Mouse (Mus musculus) spleen, embryonic (tissue): ENCODE data around the gene Tmbim1.

Experiments used
- CTCF ChIA-PET: fragments of 350-600 bp; sonication (Branson Sonifier 250); formaldehyde crosslinking; loops from one replicate; lab custom pipeline; 2022; lab: Charles Lee

Gene Tmbim1

DNA sequence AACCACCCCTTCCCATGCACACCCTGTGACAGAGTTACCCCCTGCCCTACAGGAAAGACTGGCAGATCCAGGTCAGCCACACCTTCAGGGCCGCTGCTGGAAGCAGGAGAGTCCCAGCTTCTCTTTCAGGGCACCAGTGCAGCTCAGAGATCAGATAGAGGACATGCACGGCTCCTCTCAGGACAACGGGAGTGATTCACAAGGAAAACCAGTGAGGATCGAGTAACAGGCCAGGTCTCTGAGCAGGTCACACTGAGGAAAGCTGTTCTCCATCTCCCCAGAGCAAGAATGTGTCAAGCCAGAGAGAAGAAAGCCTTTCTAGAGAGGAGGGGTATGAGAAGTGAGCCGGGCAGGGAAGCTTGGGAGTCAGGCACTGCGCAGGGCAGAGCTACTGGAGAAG, 8.9 kb downstream of the Tmbim1 start:
- CTCF ChIA-PET, result interaction anchor here (0.6 kb wide), 1 partner anchor 146 kb away, joined by 6 read pairs; no protein-coding TSS in a partner anchor

DNA sequence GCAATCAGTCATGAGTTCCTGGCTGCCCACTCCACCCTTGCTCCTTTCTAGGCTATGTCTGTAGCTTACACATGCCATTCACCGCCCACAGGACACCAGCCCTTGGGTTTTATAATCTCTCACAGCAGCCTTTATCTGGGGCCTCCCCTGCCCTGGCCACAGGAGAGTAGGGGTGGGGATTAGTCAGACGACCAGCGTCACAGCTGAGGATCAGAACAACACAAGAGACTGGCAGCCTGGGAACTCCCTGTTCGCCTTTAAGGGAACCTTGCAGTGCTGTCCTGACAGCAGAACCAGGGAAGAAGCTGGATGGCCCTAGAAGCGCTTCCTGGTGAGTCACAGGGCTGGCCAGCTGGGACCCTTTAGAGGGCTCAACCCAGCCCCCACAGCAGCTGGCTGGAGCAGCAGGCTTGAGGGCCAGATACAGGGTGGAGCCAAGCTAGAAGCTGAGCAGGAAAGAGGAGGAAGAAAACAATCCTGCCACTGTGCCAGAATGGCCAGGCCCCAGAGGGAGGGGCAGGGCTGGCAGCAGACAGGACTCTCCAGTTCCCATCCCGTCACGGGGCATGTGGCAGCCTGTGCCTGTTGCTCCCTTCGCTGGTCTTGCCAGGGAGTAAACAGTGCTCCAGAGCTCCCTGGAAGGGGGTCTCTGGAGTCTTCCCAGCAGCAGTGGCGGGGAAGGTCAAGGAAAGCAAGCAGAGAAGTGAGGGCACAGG, 9.8 kb downstream of the Tmbim1 start:
- CTCF ChIA-PET, result interaction anchor here (0.6 kb wide), 1 partner anchor 14 kb away, joined by 3 read pairs; no protein-coding TSS in a partner anchor

DNA sequence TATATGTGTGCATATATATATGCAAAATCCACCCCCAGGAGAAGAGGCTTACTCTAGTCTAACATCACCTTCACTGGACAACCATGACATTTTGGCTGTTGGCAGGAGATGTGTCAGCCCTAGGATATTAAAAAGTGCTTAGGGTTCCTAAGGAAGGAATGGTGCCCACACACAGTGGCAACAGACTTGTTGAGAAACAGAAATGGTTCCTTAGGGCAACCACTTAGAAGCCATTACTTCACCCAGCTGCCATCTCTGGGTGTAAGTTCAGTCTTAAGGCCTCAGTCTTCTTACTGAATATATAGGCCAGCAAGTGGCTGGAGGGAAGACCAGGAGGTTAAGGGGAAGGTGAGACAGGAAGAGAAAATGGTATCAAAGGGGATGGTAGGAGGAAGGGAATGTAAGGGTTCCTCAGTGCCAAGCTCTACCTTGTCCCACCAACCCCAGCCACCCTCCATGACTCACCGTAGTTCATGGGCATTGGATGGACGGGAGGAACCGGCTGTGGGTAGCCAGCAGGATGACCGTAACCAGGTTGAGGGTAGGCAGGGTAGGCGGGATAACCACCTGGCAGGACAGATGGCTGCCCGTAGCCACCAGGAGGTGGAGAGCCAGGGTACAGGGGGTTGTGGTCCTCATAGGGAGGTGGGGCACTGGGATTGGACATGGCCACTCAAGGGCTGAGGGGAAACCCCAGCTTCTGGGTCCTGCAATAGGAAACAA, 10.5 kb downstream of the Tmbim1 start:
- CTCF ChIA-PET, result interaction anchor here (0.6 kb wide), 1 partner anchor 14 kb away, joined by 3 read pairs; no protein-coding TSS in a partner anchor

DNA sequence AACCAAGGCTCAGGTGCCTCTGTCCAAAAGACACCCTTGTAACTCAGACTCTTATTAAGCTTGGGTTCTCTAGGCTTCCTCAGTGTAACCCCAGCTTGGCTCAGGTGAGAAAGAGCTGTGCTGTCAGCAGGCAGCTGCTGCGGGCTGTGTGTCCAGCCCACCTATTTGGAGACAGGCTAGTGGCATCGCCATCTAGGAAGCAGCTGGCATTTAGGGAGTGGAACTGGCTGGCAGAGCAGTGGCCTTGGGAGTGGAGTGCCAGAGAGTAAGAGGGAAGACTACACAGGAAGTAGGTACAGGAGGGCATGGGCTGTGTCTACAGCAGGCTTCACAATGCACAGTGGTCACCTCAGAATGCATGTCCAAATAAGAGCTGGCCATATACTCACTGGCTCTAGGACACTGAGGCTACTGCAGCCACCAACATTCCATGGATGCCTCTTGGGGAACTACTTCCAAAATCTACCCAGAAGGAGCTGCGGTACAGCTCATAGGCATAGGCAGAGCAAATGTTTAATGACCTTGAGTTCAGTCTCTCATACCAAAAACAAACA, 11.3 kb downstream of the Tmbim1 start:
- CTCF ChIA-PET, result no interaction called here

DNA sequence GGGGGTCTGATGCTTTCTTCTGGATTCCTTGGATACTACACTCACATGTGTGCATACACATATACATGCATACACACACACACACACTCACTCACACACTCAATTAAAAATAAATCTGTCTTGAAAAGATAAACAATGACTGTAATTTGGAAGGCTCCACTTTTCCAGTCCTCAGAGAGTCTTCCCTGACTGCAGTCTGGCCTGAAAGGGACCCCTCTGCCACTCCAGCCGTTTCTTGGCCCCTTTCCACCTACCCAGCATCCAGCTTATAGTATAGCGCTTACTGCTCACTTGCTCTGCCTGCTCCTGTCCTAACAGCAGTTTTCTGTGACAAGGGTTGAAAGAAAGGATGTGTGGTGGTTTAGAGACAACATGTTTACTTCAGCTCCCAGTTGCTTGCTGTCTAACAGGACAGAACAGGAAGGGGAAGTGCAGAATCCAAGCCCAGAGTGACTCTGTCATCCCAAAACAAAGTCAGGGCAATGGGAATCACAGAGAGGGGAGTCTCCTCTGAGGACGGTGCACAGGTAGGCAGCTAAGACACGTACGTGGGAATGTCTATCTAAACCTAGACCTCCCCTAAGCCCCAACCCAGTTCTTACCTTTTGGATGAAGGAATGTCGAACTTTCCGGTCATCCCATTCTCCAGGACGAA, 12.0 kb downstream of the Tmbim1 start:
- CTCF ChIA-PET, result interaction anchor here (0.5 kb wide), 1 partner anchor 94 kb away, joined by 4 read pairs; no protein-coding TSS in a partner anchor

DNA sequence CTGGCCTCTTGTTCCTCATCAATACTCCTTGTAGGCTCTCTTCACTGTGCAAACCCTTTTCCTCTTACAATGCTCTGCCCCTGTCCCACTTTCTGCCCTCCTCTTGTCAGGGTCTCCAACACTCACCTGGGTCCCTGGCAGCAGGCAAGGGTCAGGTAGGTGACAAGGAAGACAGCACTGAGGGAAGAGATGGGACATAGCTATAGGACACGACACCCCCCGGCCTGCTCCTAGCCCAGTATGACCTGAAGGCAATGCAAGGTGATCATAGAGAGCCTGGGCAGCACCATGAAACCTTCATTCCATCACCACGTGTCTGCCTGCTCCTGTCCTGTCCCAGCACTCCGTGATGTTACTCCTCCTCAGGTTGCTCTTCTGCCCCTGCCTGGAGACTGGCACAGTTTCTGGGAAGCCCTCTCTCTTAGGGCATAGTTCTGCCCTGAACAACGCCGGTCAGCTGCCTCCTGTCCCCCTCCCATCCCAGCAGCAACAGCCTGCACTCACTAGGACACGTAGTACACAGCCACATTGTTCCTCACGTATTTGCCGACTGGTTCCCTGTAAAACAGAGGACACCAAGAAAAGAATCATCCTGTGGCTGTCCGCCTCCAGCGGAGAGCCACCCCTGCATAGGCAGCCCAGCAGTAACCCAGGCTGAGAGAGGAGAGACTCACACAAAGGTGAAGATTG, 12.9 kb downstream of the Tmbim1 start:
- CTCF ChIA-PET, result interaction anchor here (0.5 kb wide), 1 partner anchor 93 kb away, joined by 4 read pairs; no protein-coding TSS in a partner anchor

DNA sequence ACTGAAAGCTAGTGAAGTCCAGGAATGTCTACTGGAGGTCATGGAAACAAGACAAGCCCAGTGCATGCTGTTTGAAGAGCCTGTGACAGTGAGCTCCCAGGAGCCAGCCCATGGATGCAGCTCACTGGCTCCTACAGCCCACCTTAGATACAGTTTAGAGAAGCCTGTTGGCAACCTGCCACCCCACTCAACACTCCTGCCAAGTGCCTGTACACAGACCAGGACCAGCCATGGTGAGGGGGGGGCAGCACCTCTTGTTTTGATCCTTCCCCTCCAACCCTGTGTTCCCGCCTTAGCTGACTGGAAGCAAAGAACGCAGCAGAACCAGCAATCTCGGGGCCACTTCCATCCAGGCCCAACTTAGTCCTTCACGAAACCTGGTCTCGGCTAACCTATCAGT, 15.3 kb downstream of the Tmbim1 start:
- CTCF ChIA-PET, result interaction anchor here (1.2 kb wide), 1 partner anchor 162 kb away, joined by 3 read pairs; no protein-coding TSS in a partner anchor

DNA sequence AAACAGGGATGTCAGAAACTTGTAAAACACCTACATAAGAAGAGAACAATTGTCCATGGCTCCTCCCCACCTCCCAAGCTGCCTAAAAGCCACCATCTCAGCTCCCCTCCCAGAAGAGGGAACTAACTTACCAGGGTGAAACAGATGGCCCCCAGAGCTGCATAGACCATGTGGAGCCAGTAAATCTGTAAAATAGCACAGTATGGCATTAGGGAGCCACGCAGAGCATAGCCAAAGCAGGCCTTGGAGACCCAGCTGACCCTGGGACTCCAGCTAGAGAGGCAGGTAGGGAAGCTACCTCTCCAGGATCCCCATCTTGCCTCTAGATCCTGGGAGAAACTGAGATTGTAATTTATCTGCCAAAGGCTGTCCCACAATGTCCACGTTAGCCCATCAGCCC, 15.7 kb downstream of the Tmbim1 start:
- CTCF ChIA-PET, result interaction anchor here (0.5 to 1.2 kb wide), 2 partner anchors 20 to 163 kb away, joined by 3 read pairs; no protein-coding TSS in a partner anchor

DNA sequence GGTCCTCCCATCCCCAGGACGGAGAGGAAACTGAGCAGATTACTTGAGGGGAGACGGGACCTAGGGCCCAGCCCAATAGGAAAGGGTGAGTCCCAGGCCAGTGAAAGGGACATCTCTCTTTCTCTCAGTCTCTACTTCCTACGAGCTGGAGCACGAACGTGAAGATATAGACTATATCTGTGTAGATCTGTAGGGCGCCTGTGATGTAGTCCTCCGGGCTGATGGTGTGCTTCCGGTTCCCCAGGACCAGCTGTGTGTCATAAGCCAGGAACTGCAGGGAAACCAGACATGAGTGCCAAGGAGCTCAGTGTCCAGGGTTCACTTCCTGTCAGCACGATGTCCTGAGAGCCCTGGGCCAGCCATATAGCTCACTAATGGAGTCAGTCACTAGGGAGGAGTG, 16.2 kb downstream of the Tmbim1 start:
- CTCF ChIA-PET, result interaction anchor here (0.5 to 1.2 kb wide), 2 partner anchors 21 to 163 kb away, joined by 3 read pairs; no protein-coding TSS in a partner anchor

DNA sequence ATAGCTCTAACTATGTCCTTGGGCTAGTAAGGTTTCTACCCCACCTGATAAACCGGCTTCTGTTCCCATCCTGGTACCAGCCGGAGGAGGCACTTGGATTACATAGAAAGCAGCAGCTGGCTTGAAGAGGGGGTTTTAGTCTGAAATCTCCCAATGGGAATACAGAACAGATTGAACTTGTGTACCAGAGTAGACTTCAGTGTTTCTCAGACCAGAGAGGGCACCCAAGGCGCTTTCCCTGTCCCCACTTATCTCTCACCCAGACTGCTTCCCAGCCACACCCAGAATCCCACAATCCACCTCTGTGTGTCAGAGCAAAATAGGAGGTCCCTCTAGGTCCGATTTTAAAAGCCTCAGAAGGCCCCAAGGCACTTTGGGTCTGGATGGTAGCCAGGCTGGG, 17.1 kb downstream of the Tmbim1 start:
- CTCF ChIA-PET, result interaction anchor here (0.6 kb wide), 1 partner anchor 10 kb away, joined by 14 read pairs; no protein-coding TSS in a partner anchor

DNA sequence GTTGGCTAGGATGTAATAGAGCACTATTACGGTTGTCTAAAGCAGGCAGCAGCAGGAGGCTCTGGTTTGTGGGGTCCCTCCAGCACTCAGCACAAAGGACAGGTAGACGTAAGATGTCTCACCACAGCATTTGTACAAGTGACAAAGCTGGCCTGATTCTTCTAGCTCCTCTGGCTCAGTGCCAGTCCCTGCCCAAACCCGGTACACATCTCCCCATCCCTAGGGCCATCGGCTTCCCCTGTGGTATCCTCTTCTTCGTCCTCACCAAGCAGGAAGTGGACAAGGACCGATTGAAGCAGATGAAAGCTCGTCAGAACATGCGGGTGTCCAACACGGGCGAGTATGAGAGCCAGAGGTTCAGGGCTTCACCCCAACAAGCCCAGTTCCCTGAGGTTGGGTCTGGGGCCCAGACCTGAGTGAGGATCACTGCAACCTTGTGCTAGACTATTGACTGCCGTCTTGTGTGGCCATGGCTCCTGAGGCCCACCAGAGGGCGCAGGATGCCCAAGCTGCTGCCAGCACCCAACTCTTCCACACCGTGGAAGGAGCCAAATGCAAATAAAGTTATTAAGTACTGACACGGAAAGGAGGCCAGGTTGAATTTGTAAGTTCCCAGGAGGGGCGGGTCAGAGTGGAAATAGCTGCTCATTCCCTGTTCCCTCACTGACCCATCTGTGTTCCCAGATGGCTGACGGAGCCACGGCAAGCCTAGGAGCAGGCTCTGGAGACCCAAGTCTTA, 18.4 kb downstream of the Tmbim1 start:
- CTCF ChIA-PET, result interaction anchor here (0.6 to 0.8 kb wide), 2 partner anchors 16 to 306 kb away, joined by 3 to 5 read pairs; no protein-coding TSS in a partner anchor

DNA sequence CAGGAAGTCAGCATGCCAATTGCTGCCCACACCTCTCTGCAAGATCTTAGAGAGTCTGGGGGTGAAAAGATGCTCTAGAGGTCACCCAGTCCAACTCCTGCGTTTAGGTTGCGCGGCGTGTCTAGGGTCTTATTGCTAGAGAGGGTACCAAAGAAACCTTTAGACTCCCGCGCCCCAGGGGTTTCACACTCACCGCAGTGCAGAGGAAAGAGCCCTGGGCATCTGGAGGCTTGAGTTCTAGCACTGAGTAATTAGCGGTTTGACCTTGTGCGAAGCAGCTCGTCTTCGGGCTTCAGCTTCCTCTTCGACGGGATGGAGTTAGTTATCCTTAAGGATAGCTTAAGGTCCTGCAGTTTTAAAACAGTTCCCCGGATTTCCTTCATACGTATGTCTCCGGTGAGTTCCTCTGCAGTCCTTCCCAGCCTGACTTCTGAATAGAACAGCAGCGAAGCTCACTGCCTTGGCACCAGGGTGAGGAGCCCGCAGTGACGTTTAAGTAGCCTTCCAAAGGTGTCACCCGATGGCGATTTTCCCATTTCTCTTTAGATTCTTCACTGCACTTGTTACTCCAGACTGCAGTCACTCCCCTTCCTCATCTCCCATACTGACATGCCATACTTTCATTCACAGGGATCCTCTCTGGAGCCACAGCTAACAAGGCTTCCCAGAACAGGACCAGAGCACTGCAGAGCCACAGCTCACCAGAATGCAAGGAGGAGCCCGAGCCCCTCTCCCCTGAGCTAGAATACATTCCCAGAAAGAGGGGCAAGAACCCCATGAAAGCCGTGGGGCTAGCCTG, 20.0 kb downstream of the Tmbim1 start:
- CTCF ChIA-PET, result no interaction called here

DNA sequence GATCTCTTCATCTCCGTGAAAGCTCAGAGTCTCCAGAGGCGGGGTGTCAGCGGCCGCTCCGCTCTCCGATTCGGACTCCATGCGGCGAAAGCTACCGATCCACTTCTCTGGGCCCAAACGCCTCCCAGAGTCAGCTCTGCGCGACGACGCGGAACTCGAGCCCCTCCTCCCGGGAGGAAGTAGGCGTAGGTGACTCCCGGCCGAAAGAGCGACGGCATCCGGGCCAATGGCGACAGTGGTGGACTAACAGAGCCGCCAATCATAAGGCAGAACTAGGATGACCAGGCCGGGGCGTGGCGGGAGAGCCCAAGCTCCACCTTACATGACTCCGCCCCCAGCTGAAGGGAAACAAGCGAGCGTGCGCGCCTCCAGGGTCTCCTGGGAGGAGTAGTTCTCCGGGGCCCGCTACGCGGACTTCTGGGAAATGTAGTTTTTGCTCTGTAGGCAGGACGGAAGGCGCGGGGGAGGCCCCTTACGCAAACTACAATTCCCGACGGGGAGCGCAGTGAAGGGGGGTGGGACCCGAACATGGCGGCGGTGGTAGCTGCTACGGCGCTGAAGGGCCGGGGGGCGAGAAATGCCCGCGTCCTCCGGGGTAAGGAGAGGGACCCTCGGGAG, 20.8 kb downstream of the Tmbim1 start, which contains the start of the genes Aamp and Pnkd:
Gene Aamp (minus strand): TSS at position 196 of the 618 bp plus-strand sequence.
Gene Pnkd (plus strand): TSS at position 388 of the 618 bp plus-strand sequence.
- CTCF ChIA-PET, result interaction anchor here (0.7 to 1.2 kb wide), 2 partner anchors 78 to 164 kb away, joined by 6 to 7 read pairs; no protein-coding TSS in a partner anchor

DNA sequence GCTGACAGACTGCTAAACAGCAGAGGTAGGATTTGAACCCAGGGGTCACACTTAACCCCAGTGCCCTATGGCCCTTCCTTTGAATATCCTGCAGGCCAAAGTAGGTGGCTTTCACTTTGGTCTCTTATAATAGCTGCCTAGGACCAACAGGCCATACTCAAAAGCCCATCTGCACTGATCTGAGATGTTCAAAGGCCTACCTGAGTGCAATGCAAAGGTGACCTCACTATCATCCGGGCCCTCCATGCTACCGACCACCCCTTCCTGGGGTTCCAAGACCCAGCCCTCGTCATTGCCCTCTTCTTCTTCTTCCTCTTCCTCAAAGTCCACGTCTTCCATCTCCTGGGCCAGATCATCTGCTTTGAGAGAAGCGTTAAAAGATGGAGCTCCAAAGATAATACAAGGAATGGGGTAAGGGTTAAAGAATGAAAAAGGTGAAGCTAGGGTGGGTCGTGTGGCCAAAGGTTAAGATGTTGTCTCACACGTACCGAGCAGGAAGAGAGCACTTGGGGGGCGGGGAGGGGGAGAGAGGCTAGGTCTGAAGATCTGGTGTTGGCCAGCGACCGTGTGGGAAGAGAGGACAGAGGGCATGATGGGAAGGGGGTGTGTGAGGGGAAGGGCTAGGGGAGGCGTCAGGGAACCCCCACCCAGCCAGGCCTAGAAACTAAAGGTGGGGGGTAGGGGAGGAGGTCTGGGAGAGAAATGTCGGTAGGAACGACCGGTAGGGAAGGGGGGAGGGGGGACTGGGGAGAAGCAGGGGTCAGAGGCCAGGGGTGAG, 21.5 kb downstream of the Tmbim1 start:
- CTCF ChIA-PET, result interaction anchor here (0.6 to 1.2 kb wide), 3 partner anchors 31 to 165 kb away, joined by 3 to 7 read pairs (median 6); no protein-coding TSS in a partner anchor

DNA sequence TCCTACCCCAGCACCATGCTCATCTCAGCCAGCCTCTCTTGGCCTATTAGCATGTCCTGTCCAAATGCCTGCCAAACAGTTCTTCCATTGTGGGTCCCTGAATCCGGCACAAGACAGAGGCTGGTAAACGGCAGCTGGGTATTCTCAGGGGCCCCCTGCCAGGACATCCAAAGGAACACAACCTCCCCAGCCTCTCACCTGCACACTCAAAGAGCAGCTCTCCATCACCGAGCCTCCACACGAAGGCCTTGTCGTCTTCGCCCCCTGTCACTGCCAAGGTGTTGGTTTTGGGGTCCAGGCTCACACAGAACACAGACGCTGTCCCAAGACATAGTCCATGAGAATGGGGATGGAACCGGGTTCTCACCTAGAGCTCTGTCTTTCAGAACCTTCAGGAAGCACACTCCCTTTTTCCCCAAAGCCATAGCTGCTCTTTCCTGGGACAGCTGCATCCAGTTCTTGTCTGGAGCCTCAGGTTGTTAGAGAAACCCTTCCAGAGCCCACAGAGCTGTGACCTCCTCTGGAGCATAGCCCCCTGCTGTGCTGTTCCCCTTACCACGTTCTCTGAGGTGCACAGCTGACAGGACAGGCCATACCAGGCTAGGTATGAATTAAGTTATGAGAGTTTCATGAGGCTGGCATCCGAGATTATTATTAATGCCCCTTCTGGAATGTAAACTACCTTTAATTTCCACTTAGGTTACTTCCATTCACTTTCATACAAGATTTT, 22.4 kb downstream of the Tmbim1 start:
- CTCF ChIA-PET, result interaction anchor here (0.6 to 1.2 kb wide), 2 partner anchors 32 to 77 kb away, joined by 3 to 6 read pairs; no protein-coding TSS in a partner anchor

DNA sequence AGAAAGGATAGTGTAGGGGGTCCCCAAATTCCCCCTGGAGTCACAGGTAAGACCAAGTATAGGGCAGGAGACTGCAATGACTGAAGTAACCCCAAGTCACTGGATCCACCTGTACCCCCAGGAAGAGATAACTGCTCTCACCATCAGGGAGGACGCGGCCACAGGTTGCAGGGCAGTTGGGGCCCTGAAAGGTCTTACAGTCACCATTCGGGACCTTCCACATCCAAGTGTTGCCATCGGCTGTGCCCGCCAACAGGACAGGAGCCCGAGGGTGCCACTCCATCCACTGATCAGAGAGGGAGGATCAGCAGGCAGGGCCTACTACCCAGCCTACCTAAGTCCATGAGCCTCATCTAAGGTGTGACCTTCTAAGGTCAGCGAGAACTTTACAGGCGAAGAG, 23.5 kb downstream of the Tmbim1 start:
- CTCF ChIA-PET, result no interaction called here

DNA sequence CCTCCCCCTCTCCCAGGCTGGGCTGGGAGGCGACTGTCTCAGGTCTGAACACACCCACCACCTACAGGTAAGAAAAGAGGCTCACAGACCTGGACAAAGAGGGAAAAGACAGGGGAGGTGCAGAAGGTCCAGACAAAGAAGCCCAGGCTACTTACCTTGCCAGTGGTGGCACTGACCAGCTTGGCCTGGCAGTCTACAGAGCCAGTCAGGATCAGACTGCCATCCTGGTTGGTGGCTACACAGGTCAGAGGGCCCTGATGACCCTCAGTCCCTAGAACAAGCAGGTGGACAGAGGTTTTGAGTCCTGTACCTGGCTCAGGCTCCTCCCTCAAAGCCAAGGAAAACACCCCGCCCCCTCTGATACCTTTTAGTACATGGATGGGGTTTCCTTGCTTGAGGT, 24.1 kb downstream of the Tmbim1 start:
- CTCF ChIA-PET, result no interaction called here
